Mouse (Mus musculus): ENCODE measurements around the gene Phf6. TPM values are rescaled to one million over a fixed set of nuclear protein-coding genes. Genes with fewer than 3 reads are reported as not detected.
A peak's percentile ranks its signal among the peaks of the same experiment; 100 is the strongest.
"Not testable (repeated sequence)": the region's sequence is repeated elsewhere in the genome, so short reads cannot be mapped to it uniquely, and the experiment has no call there.

Phf6 gene
- total RNA-seq (2021) = 1 to 10 TPM; 2.8 to 4.2 TPM
- long read RNA-seq, experiment 1, full-length matches to known transcripts = 2 of 3 reads
- long read RNA-seq, experiment 1, partial matches to known transcripts = 0 of 3 reads
- long read RNA-seq, experiment 1, other reads (novel, unspliced or antisense) = 1 of 3 reads
- long read RNA-seq, experiment 2, full-length matches to known transcripts = 5 of 5 reads
- long read RNA-seq, experiment 2, partial matches to known transcripts = 0 of 5 reads
- long read RNA-seq, experiment 2, other reads (novel, unspliced or antisense) = 0 of 5 reads

DNA sequence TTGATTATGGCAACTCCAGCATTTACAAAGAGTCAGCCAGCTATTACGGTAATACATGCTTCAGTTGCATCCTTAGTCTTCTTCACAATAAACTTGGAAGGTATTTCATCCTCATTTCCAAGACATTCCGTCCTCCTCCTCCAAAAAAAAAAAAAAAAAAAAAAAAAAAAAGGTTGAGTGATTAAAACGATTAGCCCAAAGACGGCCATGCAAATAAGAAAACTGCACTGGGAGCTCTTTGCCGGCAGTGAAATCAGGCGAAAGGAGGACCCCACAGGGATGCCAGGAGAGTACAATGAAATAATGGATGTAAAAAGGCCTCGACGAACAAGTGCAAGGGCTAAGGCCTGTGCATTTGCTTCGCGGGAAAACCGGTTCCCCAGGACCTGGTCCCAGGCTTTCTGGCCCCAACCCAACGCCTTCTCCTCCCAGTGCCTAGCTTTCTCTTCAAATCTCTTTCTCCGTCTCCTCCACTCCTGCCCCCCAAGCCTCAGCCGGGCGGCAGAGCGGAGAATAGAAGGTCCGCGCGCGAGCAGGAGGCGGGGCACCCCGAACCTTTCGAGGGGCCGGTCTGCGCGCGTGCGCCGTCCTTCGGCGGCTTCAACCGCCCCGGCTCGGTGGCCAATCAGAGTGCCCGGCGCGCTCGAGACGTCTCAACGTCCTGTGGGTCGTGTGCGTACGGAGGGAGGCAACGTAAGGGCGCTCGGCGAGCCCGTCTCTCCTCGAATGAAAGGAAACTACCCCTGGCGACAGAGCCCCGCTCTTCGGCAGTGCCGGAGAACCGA, at the start of gene Phf6:
Phf6 (plus strand) TSS at position 680 of the 785 bp plus-strand sequence.
- DNase-seq = peak; percentile 70 to 86
- intact Hi-C loops (cut with DNase I) = no loop called here

DNA sequence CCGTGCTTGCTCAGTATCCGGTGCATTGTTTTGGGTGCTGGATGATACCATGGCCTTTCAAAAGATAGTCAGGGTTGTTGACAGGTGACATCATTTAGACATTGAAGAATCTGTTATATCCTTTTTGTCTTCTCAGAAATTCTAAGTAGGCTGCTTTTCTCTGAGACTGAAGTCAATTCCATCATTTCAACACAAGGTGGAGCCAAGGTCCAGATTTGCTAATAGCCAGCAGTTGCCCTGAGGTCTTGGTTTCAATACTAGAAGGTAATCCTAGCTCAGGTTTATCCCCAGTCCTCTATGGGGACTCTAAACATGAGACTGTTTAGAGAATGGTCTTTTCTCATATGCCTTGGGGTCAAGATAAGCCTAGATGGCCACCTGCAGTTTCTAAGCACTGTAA, 47.9 kb upstream of the Phf6 start:
- no peak for DNase-seq
- intact Hi-C loops (cut with DNase I) = no loop called here

DNA sequence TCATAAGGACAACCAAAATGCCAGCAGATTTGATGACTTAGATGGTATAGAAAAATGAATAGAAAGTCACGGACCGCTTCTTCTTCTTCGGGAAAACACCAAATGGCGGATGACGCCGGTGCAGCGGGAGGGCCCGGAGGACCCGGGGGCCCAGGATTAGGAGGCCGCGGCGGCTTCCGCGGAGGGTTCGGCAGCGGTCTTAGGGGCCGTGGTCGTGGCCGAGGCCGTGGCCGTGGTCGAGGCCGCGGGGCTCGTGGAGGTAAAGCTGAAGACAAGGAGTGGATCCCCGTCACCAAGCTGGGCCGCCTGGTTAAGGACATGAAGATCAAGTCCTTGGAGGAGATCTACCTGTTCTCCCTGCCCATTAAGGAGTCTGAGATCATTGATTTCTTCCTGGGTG, 13.6 kb upstream of the Phf6 start:
- DNase-seq; intact Hi-C loops (cut with DNase I): not testable (repeated sequence)

- intact Hi-C loops (cut with DNase I) = no loop called here
- DNase-seq = no peak
Observed at GRCm38 (mm10) chrX:52912372-52912728, 284 bp downstream of the Phf6 start.

GRCm38 (mm10) chrX:52912826-52913701, 998 bp downstream of the Phf6 start:
- DNase-seq = no peak
- intact Hi-C loops (cut with DNase I) = no loop called here

- intact Hi-C loops (cut with DNase I) = no loop called here
- no peak for DNase-seq
Observed at GRCm38 (mm10) chrX:52913856-52914255, 1.8 kb downstream of the Phf6 start.

GRCm38 (mm10) chrX:52914705-52915104, 2.6 kb downstream of the Phf6 start:
- DNase-seq = no peak
- intact Hi-C loops (cut with DNase I) = no loop called here

DNA sequence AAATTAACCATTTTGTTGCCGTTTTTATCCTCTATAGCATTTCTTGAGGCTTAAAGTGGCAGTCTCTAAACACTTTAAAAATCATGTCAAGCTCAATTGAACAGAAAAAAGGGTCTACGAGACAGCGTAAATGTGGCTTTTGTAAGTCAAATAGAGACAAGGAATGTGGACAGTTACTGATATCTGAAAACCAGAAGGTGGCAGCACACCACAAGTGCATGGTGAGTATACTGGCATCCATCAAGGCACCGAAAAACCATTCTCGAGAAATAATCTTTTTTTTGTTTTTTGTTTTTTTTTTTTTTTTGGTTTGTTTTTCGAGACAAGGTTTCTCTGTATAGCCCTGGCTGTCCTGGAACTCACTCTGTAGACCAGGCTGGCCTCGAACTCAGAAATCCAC, 4.5 kb downstream of the Phf6 start:
- no peak for DNase-seq
- intact Hi-C loops (cut with DNase I) = no loop called here

DNA sequence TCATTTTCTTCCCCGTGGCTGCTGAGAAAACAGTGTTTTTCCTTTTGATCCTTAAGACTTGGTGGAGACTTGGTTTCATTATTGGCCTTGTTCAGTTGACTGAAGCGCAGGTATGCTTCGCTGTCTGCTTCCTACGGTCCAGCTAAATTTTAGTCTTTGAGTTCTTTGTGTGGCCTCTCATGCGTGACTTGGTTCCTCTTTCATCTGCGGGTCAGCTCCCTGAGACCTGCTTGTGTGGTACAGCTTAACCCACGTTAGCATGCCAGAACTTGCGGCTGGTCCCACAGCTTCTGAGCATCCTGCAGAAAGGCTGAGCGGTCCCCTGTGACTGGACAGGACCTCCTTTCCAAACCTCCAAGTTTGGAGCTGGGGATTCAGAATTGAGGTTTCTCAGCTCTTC, 14.7 kb downstream of the Phf6 start:
- intact Hi-C loops (cut with DNase I) = no loop called here

DNA sequence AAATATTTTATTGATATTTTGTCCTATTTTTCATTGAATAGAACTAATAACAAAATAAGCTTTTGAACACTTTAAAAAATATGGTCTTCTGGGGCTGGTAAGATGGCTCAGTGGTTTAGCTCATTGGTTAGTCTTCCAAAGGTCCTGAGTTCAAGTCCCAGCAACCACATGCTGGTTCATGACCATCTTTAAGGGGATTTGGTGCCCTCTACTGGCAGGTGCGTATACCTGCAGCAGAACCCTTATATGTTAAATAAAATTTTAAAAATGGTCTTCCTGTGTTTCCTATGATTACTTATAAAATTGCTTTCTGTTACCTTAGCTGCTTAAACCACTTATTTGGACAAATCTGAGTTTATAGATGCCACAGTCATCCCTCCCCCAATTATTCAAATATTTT, 16.8 kb downstream of the Phf6 start:
- intact Hi-C loops (cut with DNase I) = no loop called here
- no peak for DNase-seq

More for the DNA sequence above, 14.7 kb downstream of the Phf6 start:
- DNase-seq = no peak

GRCm38 (mm10) chrX:52929779-52930178, 17.7 kb downstream of the Phf6 start:
- intact Hi-C loops (cut with DNase I) = loop anchor here (5.0 kb wide), 1 partner anchor 62 kb away; no protein-coding TSS in a partner anchor
- no peak for DNase-seq

GRCm38 (mm10) chrX:52930191-52930590, 18.1 kb downstream of the Phf6 start:
- DNase-seq = no peak
- intact Hi-C loops (cut with DNase I) = loop anchor here (5.0 kb wide), 1 partner anchor 63 kb away; no protein-coding TSS in a partner anchor

- intact Hi-C loops (cut with DNase I) = loop anchor here (5.0 kb wide), 1 partner anchor 65 kb away; no protein-coding TSS in a partner anchor
Observed at GRCm38 (mm10) chrX:52932161-52932560, 20.1 kb downstream of the Phf6 start.

GRCm38 (mm10) chrX:52934496-52934895, 22.4 kb downstream of the Phf6 start:
- DNase-seq = no peak
- intact Hi-C loops (cut with DNase I) = loop anchor here (5.0 kb wide), 1 partner anchor 67 kb away; no protein-coding TSS in a partner anchor

More at GRCm38 (mm10) chrX:52932161-52932560, 20.1 kb downstream of the Phf6 start:
- no peak for DNase-seq

GRCm38 (mm10) chrX:52945509-52945908, 33.4 kb downstream of the Phf6 start:
- intact Hi-C loops (cut with DNase I) = no loop called here

DNA sequence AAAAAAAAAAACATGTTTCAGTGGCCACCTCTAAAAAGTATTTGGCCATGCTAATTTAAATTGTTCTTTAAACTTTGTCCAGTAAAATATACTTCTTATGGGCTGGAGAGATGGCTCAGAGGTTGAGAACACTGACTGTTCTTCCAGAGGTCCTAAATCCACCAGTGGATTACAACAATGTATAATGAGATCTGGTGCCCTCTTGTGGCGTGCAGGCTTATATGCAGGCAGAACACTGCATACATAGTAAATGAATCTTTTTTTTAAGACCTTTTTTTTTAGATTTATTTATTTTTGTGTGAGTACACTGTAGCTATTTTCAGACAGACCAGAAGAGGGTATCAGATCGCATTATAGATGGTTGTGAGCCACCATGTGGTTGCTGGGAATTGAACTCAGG, 37.6 kb downstream of the Phf6 start:
- intact Hi-C loops (cut with DNase I) = no loop called here
- DNase-seq = no peak

More at GRCm38 (mm10) chrX:52945509-52945908, 33.4 kb downstream of the Phf6 start:
- DNase-seq = no peak

GRCm38 (mm10) chrX:52956942-52957341, 44.9 kb downstream of the Phf6 start:
- DNase-seq = no peak
- intact Hi-C loops (cut with DNase I) = no loop called here

- DNase-seq = no peak
- intact Hi-C loops (cut with DNase I) = no loop called here
Observed at GRCm38 (mm10) chrX:52961559-52962110, 49.6 kb downstream of the Phf6 start.

DNA sequence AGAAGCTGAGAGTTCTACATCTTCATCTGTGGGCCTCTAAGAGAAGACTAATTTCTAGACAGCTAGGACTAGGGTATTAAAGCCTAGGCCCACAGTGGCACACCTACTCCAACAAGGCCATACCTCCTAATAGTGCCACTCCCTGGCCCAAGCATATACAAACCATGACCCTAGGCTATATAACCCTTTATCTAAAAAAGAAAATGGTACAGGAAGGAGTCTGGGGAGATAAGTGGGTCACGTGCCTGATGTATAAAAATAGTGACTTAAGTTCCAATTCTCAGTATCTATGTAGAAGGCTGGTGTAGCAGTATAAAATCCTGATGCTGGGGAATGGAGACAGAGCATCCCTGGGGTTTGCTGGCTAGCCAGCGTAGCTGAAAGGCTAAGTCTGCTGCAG, 53.1 kb downstream of the Phf6 start:
- intact Hi-C loops (cut with DNase I) = no loop called here
- no peak for DNase-seq

GRCm38 (mm10) chrX:52971211-52972006, 59.3 kb downstream of the Phf6 start:
- intact Hi-C loops (cut with DNase I) = no loop called here
- no peak for DNase-seq
